Mouse (Mus musculus): ENCODE results near the gene Cpsf2. TPM values are rescaled to one million over a fixed set of nuclear protein-coding genes. Genes with fewer than 3 reads are reported as not detected.
A peak's percentile ranks its signal among the peaks of the same experiment; 100 is the strongest.
"Not testable (repeated sequence)": the region's sequence is repeated elsewhere in the genome, so short reads cannot be mapped to it uniquely, and the experiment has no call there.

Gene Cpsf2
- total RNA-seq (2021): 10 to 100 TPM; 28.4 to 30.0 TPM

- DNase-seq (ENCODE audit: extremely low spot score in 1 of 2, low spot score in 1 of 2): peak; percentile 68 to 94
Observed at GRCm38 (mm10) chr12:101975601-101976571, at the start of gene Cpsf2. Cpsf2 (plus strand) TSS chr12:101975988.

GRCm38 (mm10) chr12:101928423-101928822 lies 47.4 kb upstream of the Cpsf2 start:
- DNase-seq (ENCODE audit: extremely low spot score in 1 of 2, low spot score in 1 of 2): no peak

DNA sequence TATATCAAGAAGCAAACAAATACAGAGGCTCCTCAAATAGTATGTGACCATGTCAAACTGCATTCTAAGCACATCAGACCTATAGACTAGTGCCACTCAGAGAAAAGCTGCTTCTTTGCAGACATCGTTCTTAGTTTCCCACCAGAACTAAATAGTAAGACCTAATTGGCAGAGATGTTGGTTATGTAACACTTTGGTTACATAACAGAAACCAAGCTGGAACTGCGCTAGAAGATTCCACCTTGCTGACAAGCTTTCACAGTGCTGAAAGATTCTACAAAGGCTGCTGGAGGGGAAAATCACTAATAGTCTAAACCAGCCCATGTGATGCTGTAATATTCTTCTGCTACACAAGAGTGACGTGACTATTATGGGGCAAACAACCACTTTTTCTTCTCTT lies 40.6 kb upstream of the Cpsf2 start:
- no peak for DNase-seq (ENCODE audit: extremely low spot score in 1 of 2, low spot score in 1 of 2)

DNA sequence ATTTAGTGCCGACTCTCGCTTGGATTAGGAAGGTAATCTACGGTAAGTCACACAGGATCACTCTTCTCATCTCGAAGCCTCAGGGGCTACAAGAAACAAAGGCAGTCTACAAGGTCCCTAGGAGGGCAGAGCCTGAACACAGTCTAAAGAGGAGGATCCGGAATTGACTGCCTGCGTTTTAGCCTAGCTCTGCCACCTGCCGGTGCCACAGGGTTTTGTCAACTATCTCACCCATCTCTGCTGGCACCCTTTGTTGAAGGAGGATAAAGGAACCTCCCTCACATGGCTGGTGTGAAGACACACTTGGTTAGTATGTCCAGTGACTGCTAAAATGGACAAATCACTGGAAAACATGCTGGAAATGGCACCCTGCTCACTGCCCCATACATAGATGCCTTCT lies 38.2 kb upstream of the Cpsf2 start:
- DNase-seq (ENCODE audit: extremely low spot score in 1 of 2, low spot score in 1 of 2): no peak

DNA sequence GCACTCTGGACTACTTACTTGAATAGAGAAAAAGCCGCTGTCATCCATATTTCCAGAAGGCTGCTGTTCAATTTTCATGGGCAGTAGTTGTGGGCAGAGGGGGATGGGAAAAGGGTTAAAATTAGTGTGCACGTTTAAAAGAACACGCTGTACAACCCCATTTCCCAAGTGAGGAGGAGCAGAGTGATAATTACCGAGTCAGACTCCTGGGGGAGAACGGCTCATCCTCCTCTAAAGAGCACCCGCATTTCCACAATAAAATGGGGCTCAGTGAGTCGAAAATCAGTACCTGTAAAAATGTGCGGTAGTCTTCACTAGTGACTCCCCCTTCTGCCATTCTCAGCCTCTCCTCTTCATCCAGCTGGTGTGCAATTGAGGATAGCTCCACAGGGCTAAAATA lies 27.8 kb upstream of the Cpsf2 start:
- no peak for DNase-seq (ENCODE audit: extremely low spot score in 1 of 2, low spot score in 1 of 2)

GRCm38 (mm10) chr12:101948801-101949200 lies 27.0 kb upstream of the Cpsf2 start:
- DNase-seq (ENCODE audit: extremely low spot score in 1 of 2, low spot score in 1 of 2): no peak

GRCm38 (mm10) chr12:101955821-101956220 lies 20.0 kb upstream of the Cpsf2 start:
- not testable (repeated sequence) for DNase-seq (ENCODE audit: extremely low spot score in 1 of 2, low spot score in 1 of 2)

- DNase-seq (ENCODE audit: extremely low spot score in 1 of 2, low spot score in 1 of 2): no peak
Observed at GRCm38 (mm10) chr12:101957079-101957941, 18.5 kb upstream of the Cpsf2 start.

GRCm38 (mm10) chr12:101957942-101958544 lies 17.7 kb upstream of the Cpsf2 start, which contains the start of gene Atxn3:
Atxn3 (minus strand) TSS chr12:101958246.
- peak; percentile 84 to 91 for DNase-seq (ENCODE audit: extremely low spot score in 1 of 2, low spot score in 1 of 2)

GRCm38 (mm10) chr12:101958556-101958955 lies 17.2 kb upstream of the Cpsf2 start:
- no peak for DNase-seq (ENCODE audit: extremely low spot score in 1 of 2, low spot score in 1 of 2)

DNA sequence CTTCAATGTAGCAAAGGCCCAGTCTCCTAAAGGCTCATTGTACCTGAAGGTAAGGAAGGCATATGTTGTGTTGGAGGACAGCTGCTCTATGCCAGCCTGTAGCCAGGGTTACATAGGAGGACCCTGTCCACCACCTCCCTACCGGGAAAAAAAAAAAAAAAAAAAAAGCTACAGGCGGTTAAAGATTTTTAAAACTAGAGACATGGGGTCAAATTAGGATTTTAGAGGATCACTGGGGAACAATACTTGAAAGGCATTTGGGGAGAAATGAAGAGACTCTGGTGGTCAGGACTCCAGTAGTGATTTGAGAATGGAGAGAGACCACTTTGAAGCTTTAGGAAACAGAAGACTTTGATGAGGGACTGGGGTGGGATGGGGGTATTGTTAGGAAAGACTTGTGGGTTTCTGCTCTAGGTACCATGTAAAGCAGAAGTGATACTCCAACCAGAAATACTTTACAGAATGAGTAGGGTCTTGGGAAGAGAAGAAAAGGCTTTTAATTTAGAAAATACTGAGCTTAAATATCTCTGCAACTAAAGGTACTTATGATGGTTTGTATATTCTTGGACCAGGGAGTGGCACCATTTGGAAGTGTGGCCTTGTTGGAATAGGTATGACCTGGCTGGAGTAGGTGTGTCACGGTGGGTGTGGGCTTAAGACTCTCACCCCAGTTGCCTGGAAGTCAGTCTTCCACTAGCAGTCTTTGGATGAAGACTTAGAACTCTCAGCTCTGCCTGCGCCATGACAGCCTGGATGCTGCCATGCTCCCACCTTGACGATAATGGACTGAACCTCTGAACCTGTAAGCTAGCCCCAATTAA lies 16.6 kb upstream of the Cpsf2 start:
- not testable (repeated sequence) for DNase-seq (ENCODE audit: extremely low spot score in 1 of 2, low spot score in 1 of 2)

- no peak for DNase-seq (ENCODE audit: extremely low spot score in 1 of 2, low spot score in 1 of 2)
Observed at GRCm38 (mm10) chr12:101971311-101971710, 4.5 kb upstream of the Cpsf2 start.

DNA sequence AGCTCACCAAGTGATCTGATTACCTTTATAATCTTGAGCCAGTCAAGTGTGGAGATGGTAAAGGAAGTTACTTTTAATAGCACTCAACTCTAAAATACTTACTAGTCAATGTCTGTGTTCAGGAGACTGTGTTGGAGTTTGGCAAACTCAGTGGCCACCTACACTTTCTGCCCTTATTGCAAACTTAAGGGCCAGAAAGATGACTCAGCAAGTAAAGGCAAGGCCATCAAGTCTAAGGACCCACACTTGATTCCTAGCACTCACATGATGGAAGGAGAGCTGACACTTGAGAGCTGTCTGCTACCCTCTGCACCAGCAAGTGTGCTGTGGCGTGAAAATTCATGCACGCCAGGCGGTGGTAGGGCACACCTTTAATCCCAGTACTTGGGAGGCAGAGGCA lies 3.6 kb upstream of the Cpsf2 start:
- DNase-seq (ENCODE audit: extremely low spot score in 1 of 2, low spot score in 1 of 2): no peak

- no peak for DNase-seq (ENCODE audit: extremely low spot score in 1 of 2, low spot score in 1 of 2)
Observed at GRCm38 (mm10) chr12:101974571-101974970, 1.2 kb upstream of the Cpsf2 start.

DNA sequence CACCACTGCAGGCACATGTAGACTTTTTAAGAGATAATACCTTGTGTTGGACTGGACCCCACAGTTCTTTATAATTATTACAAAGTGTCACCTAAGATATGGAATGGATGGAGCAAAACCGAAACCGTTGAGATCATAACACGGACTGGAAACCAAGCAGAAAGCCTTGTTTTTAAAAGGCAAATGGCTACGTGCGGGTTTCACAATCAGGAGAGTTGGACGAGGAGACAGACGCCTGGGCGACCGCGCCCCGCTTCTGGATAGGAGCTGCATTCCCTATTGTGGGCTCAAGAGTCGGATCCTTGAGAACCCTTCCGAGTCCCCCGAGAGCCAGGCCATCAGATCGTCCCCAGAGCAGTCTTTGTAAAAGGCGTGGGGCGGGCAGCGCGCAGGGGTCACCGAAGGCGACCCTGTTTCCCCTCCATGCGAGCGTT lies 604 bp upstream of the Cpsf2 start:
- DNase-seq (ENCODE audit: extremely low spot score in 1 of 2, low spot score in 1 of 2): no peak

GRCm38 (mm10) chr12:101976651-101977403 lies 1.0 kb downstream of the Cpsf2 start:
- DNase-seq (ENCODE audit: extremely low spot score in 1 of 2, low spot score in 1 of 2): no peak

DNA sequence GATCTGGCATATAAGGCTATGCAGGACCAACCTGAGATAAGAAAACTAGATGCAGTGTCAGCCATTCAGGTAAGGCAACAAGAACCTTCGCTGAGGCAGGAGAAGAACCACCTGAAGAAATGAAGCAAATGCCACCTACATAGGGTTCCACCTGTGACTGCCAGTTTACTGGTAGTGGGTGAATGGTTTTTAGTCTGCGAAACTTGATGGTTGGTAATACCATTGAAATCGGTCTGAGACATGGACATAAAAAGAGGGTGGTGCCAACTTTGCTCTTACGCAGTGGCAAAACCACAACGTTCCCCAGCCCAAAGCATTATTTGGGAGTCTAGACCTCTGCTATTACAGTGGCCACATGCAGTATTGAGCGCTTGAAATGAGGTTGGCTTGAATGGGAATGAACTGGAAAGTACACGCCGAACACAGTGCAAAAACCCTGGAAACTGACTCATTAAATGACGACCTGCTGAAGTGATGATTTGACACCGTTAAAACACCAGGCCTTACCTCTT lies 1.7 kb downstream of the Cpsf2 start:
- no peak for DNase-seq (ENCODE audit: extremely low spot score in 1 of 2, low spot score in 1 of 2)

DNA sequence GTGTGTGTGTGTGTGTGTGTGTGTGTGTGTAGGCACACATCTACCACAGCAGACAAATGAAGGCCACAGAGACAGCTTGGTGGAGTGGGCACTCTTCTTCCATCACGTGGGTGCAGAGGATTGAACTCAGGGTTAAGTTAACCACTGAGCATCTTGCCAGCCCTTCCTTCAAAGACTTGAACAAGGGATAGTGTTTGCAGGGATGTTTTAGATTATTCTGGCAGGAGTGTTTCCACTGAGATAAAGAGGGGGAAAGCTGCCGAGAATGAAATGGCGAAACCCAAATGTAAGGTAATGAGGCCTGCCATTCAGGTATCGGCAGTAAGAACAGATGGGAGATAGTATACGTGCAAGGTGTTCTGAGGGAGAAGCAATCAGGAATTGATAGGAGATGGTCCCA lies 2.4 kb downstream of the Cpsf2 start:
- no peak for DNase-seq (ENCODE audit: extremely low spot score in 1 of 2, low spot score in 1 of 2)

DNA sequence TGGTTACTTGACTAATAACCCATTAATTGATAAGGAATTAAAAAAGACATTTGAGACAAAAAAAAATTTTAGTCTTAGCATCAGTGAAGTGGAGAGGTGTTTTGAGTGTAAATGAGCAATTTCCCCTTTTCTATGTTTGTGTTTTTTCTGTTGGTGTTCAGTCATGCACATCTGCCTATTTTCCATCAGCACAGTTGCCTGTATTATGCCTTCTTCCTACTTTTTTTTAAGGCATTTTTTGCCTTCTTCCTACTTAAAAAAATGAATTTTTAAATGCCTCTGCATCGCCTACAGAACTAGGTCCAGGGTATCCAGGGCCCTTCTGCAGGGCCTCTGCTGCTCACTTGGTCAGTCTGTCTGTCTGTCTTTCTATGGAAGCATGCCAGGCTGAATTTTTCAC lies 2.8 kb downstream of the Cpsf2 start:
- no peak for DNase-seq (ENCODE audit: extremely low spot score in 1 of 2, low spot score in 1 of 2)
